Mouse (Mus musculus) midbrain, embryonic 15.5 days (tissue): ENCODE data around the gene Sall4. TPM values are rescaled to one million over a fixed set of nuclear protein-coding genes. Genes with fewer than 3 reads are reported as not detected.
"Not testable (repeated sequence)": the region's sequence is repeated elsewhere in the genome, so short reads cannot be mapped to it uniquely, and the experiment has no call there.

Experiments
- ATAC-seq: fragments of 200-750 bp; cut with Nextera tagmentation; replicated peaks from 2 replicates; pipeline ENCODE4 v1.8.0; 2017; ENCODE audit warnings: moderate TSS enrichment
- H3K27ac ChIP-seq: fragments of 300-500 bp; sonication (generic); 2 replicates; pipeline ENCODE4 v1.5.1; 2015; ENCODE audit warnings: mild to moderate bottlenecking, inconsistent platforms
- H3K27me3 ChIP-seq: fragments of 300-500 bp; sonication (generic); replicated peaks from 2 replicates; pipeline ENCODE4 v1.6.1; 2015; ENCODE audit warnings: inconsistent platforms
- H3K36me3 ChIP-seq: fragments of 300-500 bp; sonication (generic); replicated peaks from 2 replicates; pipeline ENCODE4 v1.6.1; 2015; ENCODE audit warnings: inconsistent platforms
- H3K4me1 ChIP-seq: fragments of 300-500 bp; sonication (generic); 2 replicates; pipeline ENCODE4 v1.6.1; 2015; ENCODE audit warnings: inconsistent platforms
- H3K4me2 ChIP-seq: fragments of 300-500 bp; sonication (generic); 2 replicates; pipeline ENCODE4 v1.6.1; 2015; ENCODE audit warnings: inconsistent platforms, mild to moderate bottlenecking, moderate library complexity
- H3K4me3 ChIP-seq: fragments of 300-500 bp; sonication (generic); 2 replicates; pipeline ENCODE4 v1.5.1; 2015; ENCODE audit warnings: mild to moderate bottlenecking, inconsistent platforms
- H3K9ac ChIP-seq: fragments of 300-500 bp; sonication (generic); 2 replicates; pipeline ENCODE4 v1.6.1; 2015; ENCODE audit warnings: mild to moderate bottlenecking, inconsistent platforms
- H3K9me3 ChIP-seq: fragments of 300-500 bp; sonication (generic); 2 replicates; pipeline ENCODE4 v1.6.1; 2016; ENCODE audit warnings: inconsistent platforms
- WGBS: fragments of 180-500 bp; shearing (Covaris S2); methylation state at CpG from one replicate; pipeline ENCODE4 v1.1.7; 2015; ENCODE audit warnings: mixed read lengths; 5-methylcytosine and 5-hydroxymethylcytosine counted together
- polyA plus RNA-seq: library from polyadenylated mRNA; unstranded; fragments of >200 nt; fragmentation: Nextera tagmentation; extraction: Ambion mirVana; gene quantifications from 2 replicates; pipeline ENCODE4 v1.2.1, GENCODE M21; 2015

Gene Sall4
- polyA plus RNA-seq, 1 experiment from 2014 or later = 1.3 TPM

- peaks cover 28% of the 10 kb centered on the region for H3K4me1 ChIP-seq
- H3K36me3 ChIP-seq = no peaks in the 10 kb centered on the region
- H3K9me3 ChIP-seq = no peaks in the 10 kb centered on the region
- no peak overlapping the region for H3K4me3 ChIP-seq
- no peak overlapping the region for H3K4me2 ChIP-seq
- H3K27me3 ChIP-seq = peaks cover 19% of the 10 kb centered on the region; the same call in 1 of the 2 replicates
- no peak for ATAC-seq
- H3K27ac ChIP-seq = no peak overlapping the region
- H3K9ac ChIP-seq = no peak overlapping the region
- WGBS = 30% methylated on average over 8 of the region's 8 CpGs
Observed at GRCm38 (mm10) chr2:168769259-168769658, 1.5 kb upstream of the Sall4 start.

- peak; percentile 86 for ATAC-seq
- H3K4me3 ChIP-seq = peak overlapping the region; percentile 43
- H3K4me1 ChIP-seq = peaks cover 45% of the 10 kb centered on the region
- H3K27ac ChIP-seq = no peak overlapping the region
- peak overlapping the region; percentile 38 for H3K9ac ChIP-seq
- no peaks in the 10 kb centered on the region for H3K9me3 ChIP-seq
- H3K27me3 ChIP-seq = peaks cover 19% of the 10 kb centered on the region; the same call in 1 of the 2 replicates
- H3K36me3 ChIP-seq = no peaks in the 10 kb centered on the region
- H3K4me2 ChIP-seq = peak overlapping the region; percentile 89
- WGBS = under 1% methylated on average over 52 of the region's 52 CpGs
Observed at GRCm38 (mm10) chr2:168766538-168767361, 993 bp downstream of the Sall4 start.

- WGBS = 0% methylated on average over 63 of the region's 65 CpGs
- H3K27ac ChIP-seq = no peak overlapping the region
- H3K27me3 ChIP-seq = peaks cover 19% of the 10 kb centered on the region; the same call in 1 of the 2 replicates
- H3K4me2 ChIP-seq = peak overlapping the region; percentile 89
- H3K9ac ChIP-seq = peak overlapping the region; percentile 38
- ATAC-seq = no peak
- H3K4me1 ChIP-seq = peaks cover 45% of the 10 kb centered on the region
- no peaks in the 10 kb centered on the region for H3K9me3 ChIP-seq
- H3K36me3 ChIP-seq = no peaks in the 10 kb centered on the region
- H3K4me3 ChIP-seq = peak overlapping the region; percentile 43
Observed at GRCm38 (mm10) chr2:168765696-168766537, 1.8 kb downstream of the Sall4 start.

GRCm38 (mm10) chr2:168765065-168765681 lies 2.6 kb downstream of the Sall4 start:
- H3K4me1 ChIP-seq = peaks cover 45% of the 10 kb centered on the region
- WGBS = under 1% methylated on average over 32 of the region's 32 CpGs
- no peak overlapping the region for H3K9ac ChIP-seq
- H3K27ac ChIP-seq = no peak overlapping the region
- H3K9me3 ChIP-seq = no peaks in the 10 kb centered on the region
- peak overlapping the region; percentile 43 for H3K4me3 ChIP-seq
- H3K27me3 ChIP-seq = peaks cover 19% of the 10 kb centered on the region; the same call in 1 of the 2 replicates
- peak overlapping the region; percentile 89 for H3K4me2 ChIP-seq
- H3K36me3 ChIP-seq = no peaks in the 10 kb centered on the region
- peak; percentile 55 for ATAC-seq

- Histone ChIP-seq H3K9me3 (no peaks in the 10 kb centered on the region), H3K36me3 (no peaks in the 10 kb centered on the region), H3K4me1 (peaks cover 45% of the 10 kb centered on the region), H3K9ac (no peak overlapping the region), H3K4me3 (no peak overlapping the region), H3K27ac (no peak overlapping the region), H3K4me2 (peak overlapping the region; percentile 89), H3K27me3 (peaks cover 19% of the 10 kb centered on the region; the same call in 1 of the 2 replicates)
- 8% methylated on average over 9 of the region's 9 CpGs for WGBS
- ATAC-seq = no peak
Observed at GRCm38 (mm10) chr2:168764460-168764867, 3.3 kb downstream of the Sall4 start.

- Histone ChIP-seq H3K27ac (no peak overlapping the region), H3K4me1 (peaks cover 45% of the 10 kb centered on the region), H3K9ac (no peak overlapping the region), H3K4me3 (no peak overlapping the region), H3K27me3 (peaks cover 15% of the 10 kb centered on the region; the same call in 1 of the 2 replicates), H3K9me3 (no peaks in the 10 kb centered on the region), H3K36me3 (no peaks in the 10 kb centered on the region), H3K4me2 (peak overlapping the region; percentile 89; the same call in 1 of the 2 replicates)
- ATAC-seq = no peak
- WGBS = 9% methylated on average over 7 of the region's 7 CpGs
Observed at GRCm38 (mm10) chr2:168763785-168764184, 4.0 kb downstream of the Sall4 start.

- 2% methylated on average over 12 of the region's 12 CpGs for WGBS
- peak overlapping the region; percentile 22 for H3K4me3 ChIP-seq
- H3K27me3 ChIP-seq = 0 out of 2 replicates have a peak, but pooled peaks cover 9% of the 10 kb centered on the region
- no peak overlapping the region; the same call in 1 of the 2 replicates for H3K27ac ChIP-seq
- 0 out of 2 replicates have a peak overlapping the region, but pooled peaks have one; percentile 10 for H3K9ac ChIP-seq
- peaks cover 45% of the 10 kb centered on the region for H3K4me1 ChIP-seq
- ATAC-seq = no peak
- peak overlapping the region; percentile 89 for H3K4me2 ChIP-seq
- H3K9me3 ChIP-seq = no peaks in the 10 kb centered on the region
- no peaks in the 10 kb centered on the region for H3K36me3 ChIP-seq
Observed at GRCm38 (mm10) chr2:168762411-168762815, 5.3 kb downstream of the Sall4 start.

- peak overlapping the region; percentile 26; the same call in 1 of the 2 replicates for H3K27ac ChIP-seq
- H3K9ac ChIP-seq = 0 out of 2 replicates have a peak overlapping the region, but pooled peaks have one; percentile 10
Observed at GRCm38 (mm10) chr2:168761954-168762353, 5.8 kb downstream of the Sall4 start.

GRCm38 (mm10) chr2:168761141-168761540 lies 6.6 kb downstream of the Sall4 start:
- 0 out of 2 replicates have a peak, but pooled peaks cover 9% of the 10 kb centered on the region for H3K27me3 ChIP-seq
- WGBS = 88% methylated on average over 9 of the region's 9 CpGs

More at GRCm38 (mm10) chr2:168761954-168762353, 5.8 kb downstream of the Sall4 start:
- H3K9me3 ChIP-seq = no peaks in the 10 kb centered on the region
- H3K27me3 ChIP-seq = 0 out of 2 replicates have a peak, but pooled peaks cover 9% of the 10 kb centered on the region
- H3K4me3 ChIP-seq = peak overlapping the region; percentile 22; the same call in 1 of the 2 replicates
- WGBS = 8% methylated on average over 4 of the region's 4 CpGs
- H3K36me3 ChIP-seq = no peaks in the 10 kb centered on the region
- H3K4me2 ChIP-seq = peak overlapping the region; percentile 89
- peaks cover 42% of the 10 kb centered on the region for H3K4me1 ChIP-seq
- ATAC-seq = no peak

GRCm38 (mm10) chr2:168744406-168744805 lies 23.3 kb downstream of the Sall4 start:
- not testable (repeated sequence) for H3K4me3 ChIP-seq, ATAC-seq, H3K36me3 ChIP-seq, H3K27ac ChIP-seq, H3K4me2 ChIP-seq, H3K27me3 ChIP-seq, H3K9ac ChIP-seq, H3K9me3 ChIP-seq
- H3K4me1 ChIP-seq = peaks cover 14% of the 10 kb centered on the region
- 88% methylated on average over 10 of the region's 10 CpGs for WGBS

More at GRCm38 (mm10) chr2:168761141-168761540, 6.6 kb downstream of the Sall4 start:
- Histone ChIP-seq H3K4me1 (peaks cover 33% of the 10 kb centered on the region), H3K36me3 (no peaks in the 10 kb centered on the region), H3K9ac (no peak overlapping the region), H3K27ac (no peak overlapping the region), H3K4me2 (no peak overlapping the region), H3K9me3 (no peaks in the 10 kb centered on the region), H3K4me3 (no peak overlapping the region)
- ATAC-seq = no peak

- peak overlapping the region; percentile 94; the same call in 1 of the 2 replicates for H3K9ac ChIP-seq
- ATAC-seq = 0 out of 2 replicates have a peak, but pooled peaks have one; percentile 1
Observed at GRCm38 (mm10) chr2:168742649-168743048, 25.1 kb downstream of the Sall4 start.

More at GRCm38 (mm10) chr2:168742649-168743048, 25.1 kb downstream of the Sall4 start:
- H3K27me3 ChIP-seq = no peaks in the 10 kb centered on the region
- H3K4me2 ChIP-seq = peak overlapping the region; percentile 54
- no peaks in the 10 kb centered on the region for H3K36me3 ChIP-seq
- H3K27ac ChIP-seq = peak overlapping the region; percentile 98
- WGBS = 20% methylated on average over 7 of the region's 7 CpGs
- no peaks in the 10 kb centered on the region for H3K9me3 ChIP-seq
- peak overlapping the region; percentile 97 for H3K4me3 ChIP-seq
- H3K4me1 ChIP-seq = peaks cover 14% of the 10 kb centered on the region
